Mouse (Mus musculus) gastrocnemius, postnatal 14 days (tissue): ENCODE data around the gene Dynll1. TPM values are rescaled to one million over a fixed set of nuclear protein-coding genes. Genes with fewer than 3 reads are reported as not detected.

Experiments
- DNase-seq: peaks from one replicate; pipeline ENCODE4 v3.0.0; 2021; ENCODE audit warnings: mixed read lengths
- intact Hi-C: fragments of 180-260 bp; cut with DNase I; formaldehyde crosslinking; loops from one replicate; pipeline ENCODE4 v1.15.1; 2025; ENCODE audit warnings: low total_unique reads
- total RNA-seq, 2 experiments: library from RNA; stranded (reverse); gene quantifications; 2 replicates each; pipeline ENCODE4 v1.2.3; 2021

The Dynll1 gene
- total RNA-seq, 2 experiments from 2014 or later = 84.8 to 138 TPM

GRCm38 (mm10) chr5:115272812-115273548 is 27.8 kb downstream of the Dynll1 start, which contains the start of gene Rnf10:
TSS of gene Rnf10 (minus strand) at chr5:115272898.
- DNase-seq = peak; percentile 93
- intact Hi-C loops = no loop called here

- DNase-seq = peak; percentile 47
- intact Hi-C loops = no loop called here
Observed at GRCm38 (mm10) chr5:115271931-115272811, 28.6 kb downstream of the Dynll1 start.

GRCm38 (mm10) chr5:115269969-115270368 is 30.8 kb downstream of the Dynll1 start:
- intact Hi-C loops = no loop called here
- no peak for DNase-seq

- DNase-seq = no peak
- intact Hi-C loops = no loop called here
Observed at GRCm38 (mm10) chr5:115268266-115268665, 32.5 kb downstream of the Dynll1 start.

- DNase-seq = no peak
- intact Hi-C loops = no loop called here
Observed at GRCm38 (mm10) chr5:115267469-115268045, 33.2 kb downstream of the Dynll1 start.

- intact Hi-C loops = no loop called here
- DNase-seq = no peak
Observed at GRCm38 (mm10) chr5:115266787-115267468, 33.9 kb downstream of the Dynll1 start.

GRCm38 (mm10) chr5:115266340-115266739 is 34.5 kb downstream of the Dynll1 start:
- intact Hi-C loops = no loop called here
- no peak for DNase-seq

GRCm38 (mm10) chr5:115262502-115263291 is 38.1 kb downstream of the Dynll1 start:
- no peak for DNase-seq
- intact Hi-C loops = no loop called here

- no peak for DNase-seq
- intact Hi-C loops = no loop called here
Observed at GRCm38 (mm10) chr5:115261880-115262279, 38.9 kb downstream of the Dynll1 start.

GRCm38 (mm10) chr5:115261141-115261540 is 39.7 kb downstream of the Dynll1 start:
- intact Hi-C loops = no loop called here
- no peak for DNase-seq

- intact Hi-C loops = no loop called here
- DNase-seq = no peak
Observed at GRCm38 (mm10) chr5:115260356-115260755, 40.4 kb downstream of the Dynll1 start.

GRCm38 (mm10) chr5:115256909-115257546 is 43.8 kb downstream of the Dynll1 start:
- DNase-seq = no peak
- intact Hi-C loops = no loop called here

- intact Hi-C loops = no loop called here
- no peak for DNase-seq
Observed at GRCm38 (mm10) chr5:115255472-115255871, 45.3 kb downstream of the Dynll1 start.

Other genes with a start within 250 kb of the Dynll1 start
- not detected for gene Gm10401, start 202.7 kb downstream of the Dynll1 start, total RNA-seq
- gene Acads, start 181.7 kb downstream of the Dynll1 start, total RNA-seq = 10 to 100 TPM; 58.1 to 67.2 TPM
- 10 to 100 TPM; 12.2 to 12.7 TPM for gene Unc119b, start 166.0 kb downstream of the Dynll1 start, total RNA-seq
- gene Mlec, start 142.8 kb downstream of the Dynll1 start, total RNA-seq = 100 to 1,000 TPM; 216 to 235 TPM
- gene Cabp1, start 106.6 kb downstream of the Dynll1 start, total RNA-seq = 1 to 10 TPM; 1.2 to 1.3 TPM
- gene Pop5, start 65.2 kb downstream of the Dynll1 start, total RNA-seq = 10 to 100 TPM; 24.0 to 25.4 TPM
- 100 to 1,000 TPM; 238 to 257 TPM for gene Rnf10, start 28.1 kb downstream of the Dynll1 start, total RNA-seq
- gene Coq5, start 21.3 kb downstream of the Dynll1 start, total RNA-seq = 100 to 1,000 TPM in 1 of 2 experiments, 10 to 100 TPM in 1; 84.0 to 101 TPM
- gene Srsf9, start 26.2 kb upstream of the Dynll1 start, total RNA-seq = 10 to 100 TPM; 14.5 to 15.9 TPM
- 10 to 100 TPM; 18.8 to 19.7 TPM for gene Gatc, start 40.2 kb upstream of the Dynll1 start, total RNA-seq
- 10 to 100 TPM; 12.4 to 15.2 TPM for gene Triap1, start 40.2 kb upstream of the Dynll1 start, total RNA-seq
- gene Cox6a1, start 48.0 kb upstream of the Dynll1 start, total RNA-seq = 100 to 1,000 TPM; 105 to 114 TPM
- 1 to 10 TPM; 1.0 to 1.9 TPM for gene Msi1, start 128.6 kb upstream of the Dynll1 start, total RNA-seq
- not detected for gene Pla2g1b, start 165.3 kb upstream of the Dynll1 start, total RNA-seq
- 10 to 100 TPM; 10.3 to 16.6 TPM for gene Sirt4, start 183.7 kb upstream of the Dynll1 start, total RNA-seq
- gene Pxn, start 205.7 kb upstream of the Dynll1 start, total RNA-seq = 10 to 100 TPM; 80.6 to 83.4 TPM